Mouse (Mus musculus): ENCODE data around the gene Caskin2.
A peak's percentile ranks its signal among the peaks of the same experiment; 100 is the strongest.
"Not testable (repeated sequence)": the region's sequence is repeated elsewhere in the genome, so short reads cannot be mapped to it uniquely, and the experiment has no call there.

The Caskin2 gene

DNA sequence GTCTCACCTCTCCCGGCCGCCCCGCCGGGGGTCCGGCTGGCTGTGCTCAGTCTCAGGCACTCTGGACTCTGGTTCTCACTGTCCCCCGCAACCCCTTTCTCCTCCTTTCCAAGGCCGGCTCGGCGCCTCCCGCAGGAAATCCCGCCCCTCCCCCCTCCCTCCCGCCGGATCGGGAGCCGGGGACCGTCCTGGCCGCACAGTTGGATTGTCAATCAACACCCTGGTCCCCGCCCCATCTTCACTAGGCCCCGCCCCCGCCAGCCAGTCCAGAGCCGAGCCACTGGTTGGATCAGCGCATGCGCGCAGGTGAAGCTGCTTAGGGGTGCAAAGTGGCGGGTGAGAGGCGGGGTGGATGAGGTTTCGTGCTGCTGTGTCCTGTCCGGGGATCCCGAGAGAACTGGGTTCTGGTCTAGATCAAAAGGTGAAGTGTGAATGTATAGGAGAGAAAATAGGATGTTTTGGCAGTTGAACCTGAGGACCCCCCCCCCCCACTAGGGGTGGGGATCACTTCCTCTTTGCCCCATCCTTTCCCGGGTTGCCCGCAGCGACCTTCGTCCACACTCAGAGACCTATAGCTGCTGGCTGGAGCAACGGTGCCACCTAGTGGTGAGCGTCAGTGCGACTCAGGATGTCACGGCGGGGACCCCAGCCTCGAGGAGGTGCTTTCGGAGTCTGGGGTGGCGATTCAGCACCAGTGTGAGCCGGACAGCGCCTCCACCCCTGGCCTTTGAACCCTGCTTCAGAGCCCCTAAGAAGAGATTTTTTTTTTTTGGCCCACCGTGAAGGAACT lies at the start of gene Caskin2:
TSS of gene Caskin2 (minus strand) at position 133 of the 790 bp plus-strand sequence.
- peak; percentile 100 for DNase-seq

DNA sequence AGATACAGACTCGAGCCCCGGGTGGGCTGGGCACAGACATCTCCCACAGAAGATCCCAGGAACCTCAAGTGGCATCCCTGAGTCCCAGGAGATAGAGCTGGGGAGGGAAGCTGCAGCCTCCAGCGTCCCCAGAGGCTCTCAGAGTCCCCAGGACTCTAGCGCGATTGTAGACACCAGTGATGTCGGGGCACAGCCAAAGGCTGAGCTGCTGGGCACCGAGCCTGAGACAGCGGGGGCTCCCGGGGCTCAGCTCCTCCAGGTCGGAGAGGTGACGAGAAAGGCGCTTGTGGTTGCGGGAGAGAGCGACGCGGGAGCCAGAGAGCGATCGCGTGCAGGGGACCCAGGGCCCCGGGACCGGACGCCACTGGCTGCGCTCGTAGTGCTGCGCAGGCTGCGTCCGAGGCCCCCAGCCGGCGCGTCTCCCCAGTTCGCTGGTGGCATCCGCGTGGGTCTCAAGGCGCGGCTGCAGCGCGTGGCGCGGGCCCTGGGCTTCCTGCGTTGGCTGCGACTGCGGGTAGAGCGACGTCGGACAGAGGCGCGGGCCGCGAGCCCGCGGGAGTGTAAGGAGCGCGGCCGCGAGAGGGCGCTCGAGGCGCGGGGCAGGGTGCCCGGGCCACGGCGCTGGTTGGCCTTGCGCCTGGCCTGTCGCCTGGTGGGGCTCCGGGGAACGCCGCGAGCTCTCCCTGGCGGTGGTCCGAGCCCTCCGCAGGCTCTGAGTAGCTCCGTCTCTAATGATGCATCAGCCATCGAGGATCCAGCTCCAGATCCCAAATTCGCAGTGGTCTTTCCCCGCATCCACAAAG lies 45.9 kb upstream of the Caskin2 start:
- DNase-seq = peak; percentile 87

DNA sequence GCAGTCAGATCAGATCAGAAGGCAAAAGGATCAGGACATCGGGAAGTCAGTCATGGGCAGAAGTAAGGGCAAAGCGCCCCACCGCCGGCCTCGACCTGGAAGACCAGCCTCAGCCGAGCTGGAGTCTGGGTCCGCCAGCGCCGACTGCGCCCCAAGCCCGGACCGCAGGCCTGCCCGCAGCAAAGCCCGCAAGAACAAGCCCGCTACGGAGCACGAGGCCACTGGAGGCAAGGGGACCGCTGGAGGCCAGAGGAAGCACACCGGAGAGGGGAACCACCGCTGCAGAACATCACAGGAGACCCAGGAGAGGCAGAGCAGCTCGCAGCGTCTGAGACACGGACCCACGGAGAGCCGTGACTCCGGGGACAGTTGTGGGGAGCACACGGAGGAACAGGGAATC lies 44.9 kb upstream of the Caskin2 start, which contains the start of gene Myo15b:
TSS of gene Myo15b (plus strand) at position 53 of the 400 bp plus-strand sequence.
- DNase-seq = no peak

DNA sequence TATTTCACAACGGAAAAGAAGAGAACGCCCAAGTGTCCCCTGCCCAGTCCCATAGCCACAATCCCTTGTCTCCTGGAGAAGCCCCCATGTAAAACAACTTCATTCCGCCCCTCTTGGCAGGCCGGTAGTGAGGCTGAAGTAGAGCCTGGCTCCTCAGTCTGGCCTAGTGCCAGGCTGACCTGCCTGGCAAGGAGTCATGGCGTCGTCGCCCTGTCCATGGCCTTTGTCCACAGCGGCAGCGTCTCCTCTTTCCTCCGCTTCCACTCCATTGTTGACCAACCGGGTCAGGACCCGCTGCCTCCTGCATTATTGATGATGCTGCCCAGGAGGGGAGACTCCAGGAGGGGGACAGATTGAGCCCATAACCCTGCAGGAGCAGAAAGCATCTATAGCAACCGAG lies 44.5 kb upstream of the Caskin2 start:
- DNase-seq = no peak

DNA sequence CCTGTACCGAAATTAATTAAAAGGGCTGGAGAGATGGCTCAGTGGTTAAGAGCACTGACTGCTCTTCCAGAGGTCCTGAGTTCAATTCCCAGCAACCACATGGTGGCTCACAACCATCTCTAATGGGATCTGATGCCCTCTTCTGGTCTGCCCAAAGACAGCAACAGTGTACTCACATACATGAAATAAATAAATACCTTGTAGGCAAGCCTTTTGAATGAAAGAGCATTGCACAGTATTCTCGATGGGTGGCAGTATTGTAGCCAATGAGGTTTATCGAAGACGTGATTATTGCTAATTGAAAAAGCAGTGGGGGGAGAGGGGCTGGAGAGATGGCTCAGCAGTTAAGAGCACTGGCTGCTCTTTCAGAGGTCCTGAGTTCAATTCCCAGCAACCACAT lies 43.7 kb upstream of the Caskin2 start:
- DNase-seq = not testable (repeated sequence)

DNA sequence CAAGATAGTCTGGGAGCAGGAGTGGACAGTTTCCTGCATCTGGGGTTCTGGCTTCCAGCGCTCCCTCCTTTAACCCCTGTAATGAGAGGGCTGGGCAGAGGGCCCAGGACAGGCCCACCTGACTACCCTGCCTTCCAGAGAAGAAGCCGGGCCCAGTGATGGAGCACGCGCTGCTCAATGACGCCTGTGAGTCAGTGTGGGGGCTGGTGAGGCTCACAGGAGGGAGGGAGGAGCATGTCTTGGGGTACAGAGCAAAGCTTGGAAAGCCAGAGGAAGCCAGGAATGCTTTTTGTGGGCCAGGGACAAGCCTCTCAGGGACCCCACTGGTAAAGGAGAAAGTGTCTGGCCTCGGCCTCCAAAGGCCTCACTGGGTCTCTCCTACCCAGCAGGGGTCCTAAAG lies 41.2 kb upstream of the Caskin2 start:
- DNase-seq = no peak

DNA sequence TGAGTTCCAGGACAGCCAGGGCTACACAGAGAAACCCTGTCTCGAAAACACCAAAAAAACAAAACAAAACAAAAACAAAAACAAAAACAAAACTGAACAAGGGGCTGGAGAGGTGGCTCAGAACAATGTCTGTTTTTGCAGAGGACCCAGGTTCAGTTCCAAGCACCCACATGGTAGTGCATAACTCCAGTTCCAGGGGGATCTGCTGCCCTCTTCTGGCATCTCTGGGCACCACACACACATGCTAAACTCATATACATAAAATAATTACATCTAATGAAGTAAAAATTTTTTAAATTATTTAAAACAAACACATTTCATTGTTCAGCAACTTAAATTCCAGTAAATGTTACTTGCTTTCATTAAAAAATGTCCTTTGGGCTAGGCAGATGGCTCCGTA lies 32.4 kb upstream of the Caskin2 start:
- DNase-seq = no peak

DNA sequence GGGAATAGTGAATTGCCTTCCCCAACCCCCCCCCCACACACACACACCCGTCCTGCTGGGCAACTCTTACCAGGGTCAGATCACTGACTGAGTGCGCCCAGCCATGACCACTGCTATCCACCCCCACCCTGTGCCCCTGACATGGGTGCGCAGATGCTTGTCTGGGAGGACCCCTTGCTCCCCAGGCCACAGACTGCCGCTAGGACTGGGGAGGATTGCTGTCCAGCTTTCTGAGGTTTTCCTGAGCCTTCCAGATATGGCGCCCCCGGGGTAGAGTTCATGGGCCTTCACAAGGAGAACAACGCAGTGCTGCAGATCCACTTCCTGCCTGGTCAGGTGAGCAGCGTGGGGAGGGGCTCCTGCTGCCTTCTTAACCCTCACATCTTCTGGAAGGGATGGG lies 30.8 kb upstream of the Caskin2 start:
- DNase-seq = no peak

DNA sequence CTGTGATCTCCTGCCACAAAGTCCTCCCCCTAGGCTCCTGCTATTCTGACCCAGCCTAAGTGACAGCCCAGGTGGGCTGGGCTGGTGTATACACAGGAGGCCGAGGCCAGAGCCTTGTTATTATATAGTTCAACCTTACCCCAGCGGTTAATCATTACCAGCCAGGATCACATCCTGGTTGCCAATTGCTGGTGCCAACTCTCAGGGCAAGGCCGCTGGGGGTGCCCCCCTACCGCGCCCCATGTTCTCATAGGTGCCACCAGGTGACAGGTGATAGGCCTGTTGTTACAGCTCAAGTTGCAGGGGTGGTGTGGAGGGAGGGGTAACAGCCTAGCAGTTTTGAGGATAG lies 30.4 kb upstream of the Caskin2 start:
- DNase-seq = no peak

DNA sequence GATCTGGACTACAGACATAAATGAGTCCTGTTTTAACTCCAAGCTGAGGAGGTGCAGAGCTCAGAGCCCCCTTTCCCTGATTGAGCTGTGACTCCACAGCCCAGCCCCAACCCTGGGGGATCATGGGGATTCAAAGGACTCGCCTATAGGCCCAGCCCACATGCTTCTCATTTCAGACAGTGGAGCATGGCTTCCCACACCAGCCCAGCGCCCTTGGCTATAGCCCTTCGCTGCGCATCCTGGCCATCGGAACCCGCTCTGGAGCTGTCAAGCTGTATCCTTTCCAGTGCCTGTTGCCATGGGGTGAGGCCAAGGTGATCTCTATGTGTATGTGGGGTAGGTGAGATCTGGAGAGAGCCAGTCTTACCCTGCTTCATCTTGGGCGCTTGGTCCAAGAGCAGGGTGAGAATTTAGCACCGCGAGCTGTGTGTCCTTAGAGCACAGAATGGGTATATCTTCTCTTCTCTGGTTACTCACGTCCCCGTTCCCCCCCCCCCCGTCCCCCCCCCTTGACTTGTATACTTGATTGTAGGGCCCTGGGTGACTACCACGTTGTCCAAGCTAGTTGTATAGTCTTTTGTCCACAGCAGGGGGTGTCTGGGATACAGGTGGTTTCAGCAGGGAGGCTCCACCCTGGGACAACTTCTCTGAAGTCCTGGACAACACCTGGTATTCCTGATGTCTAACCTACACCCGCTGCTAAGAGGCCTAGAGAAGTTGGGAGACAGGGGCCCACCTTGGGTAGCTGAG lies 29.9 kb upstream of the Caskin2 start:
- DNase-seq = no peak

DNA sequence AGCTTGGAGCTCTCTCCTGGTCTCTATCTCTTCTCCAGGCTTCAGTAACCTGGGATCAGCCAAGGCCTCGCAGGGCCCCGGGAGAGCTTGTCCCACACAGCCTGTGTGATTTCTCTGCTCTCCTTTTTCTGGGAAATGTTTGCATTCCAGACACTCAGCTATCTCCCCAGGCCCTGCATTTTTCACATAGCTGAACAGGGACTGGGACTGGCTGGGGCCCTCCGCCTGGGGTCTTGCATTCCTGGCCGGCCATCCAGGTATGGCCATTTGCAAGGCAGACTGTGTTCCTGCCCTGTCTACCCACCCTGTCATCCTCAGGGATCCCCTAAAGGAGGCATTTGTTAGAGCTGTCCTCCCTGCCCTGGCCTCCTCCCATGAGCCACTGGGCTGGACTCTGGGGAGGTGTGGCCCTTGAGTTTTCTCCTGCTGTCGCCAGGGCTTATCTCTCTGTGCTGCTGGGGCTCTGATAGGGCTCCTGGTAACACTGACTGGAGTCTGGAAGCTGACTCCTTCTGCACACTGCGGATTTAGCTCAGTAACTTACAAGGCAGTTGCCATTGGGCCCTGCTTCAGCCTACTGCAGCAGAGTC lies 28.6 kb upstream of the Caskin2 start:
- DNase-seq = peak; percentile 90

DNA sequence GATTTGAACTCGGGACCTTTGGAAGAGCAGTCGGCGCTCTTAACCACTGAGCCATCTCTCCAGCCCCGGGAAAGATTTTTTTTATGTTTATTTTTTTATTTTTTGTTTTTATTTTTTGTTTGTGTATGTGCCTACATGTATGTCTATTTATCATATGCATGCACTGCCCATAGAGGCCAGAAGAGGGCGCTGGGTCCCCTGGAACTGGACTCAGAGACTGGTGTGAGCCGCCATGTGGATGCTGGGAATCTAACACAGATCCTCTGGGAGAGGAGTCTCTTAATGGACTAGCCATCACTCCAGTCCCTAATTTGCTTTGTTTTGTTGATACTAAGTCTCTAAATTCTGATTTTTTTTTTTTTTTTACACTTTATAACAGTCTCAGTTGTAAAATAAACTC lies 27.6 kb upstream of the Caskin2 start:
- no peak for DNase-seq

DNA sequence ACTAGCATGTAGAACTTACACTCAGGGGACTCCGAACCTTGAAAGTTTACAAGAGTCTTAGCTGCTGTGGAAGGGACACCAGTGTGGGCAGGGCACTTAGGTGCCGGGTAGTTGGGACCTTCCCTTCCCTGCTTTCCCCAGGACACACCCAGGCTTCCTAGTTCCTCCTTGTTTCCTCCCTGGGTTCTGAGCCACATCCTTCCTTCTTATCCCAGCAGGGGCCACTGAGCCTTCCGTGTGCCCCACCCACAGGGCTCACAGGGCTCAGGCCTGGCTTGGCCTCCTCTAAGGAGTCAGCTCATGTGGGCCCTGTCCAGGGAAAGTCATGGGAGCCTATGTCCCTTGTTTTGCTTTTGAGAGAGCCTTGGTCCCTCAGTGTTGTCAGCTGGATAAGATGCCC lies 26.3 kb upstream of the Caskin2 start:
- DNase-seq = no peak

DNA sequence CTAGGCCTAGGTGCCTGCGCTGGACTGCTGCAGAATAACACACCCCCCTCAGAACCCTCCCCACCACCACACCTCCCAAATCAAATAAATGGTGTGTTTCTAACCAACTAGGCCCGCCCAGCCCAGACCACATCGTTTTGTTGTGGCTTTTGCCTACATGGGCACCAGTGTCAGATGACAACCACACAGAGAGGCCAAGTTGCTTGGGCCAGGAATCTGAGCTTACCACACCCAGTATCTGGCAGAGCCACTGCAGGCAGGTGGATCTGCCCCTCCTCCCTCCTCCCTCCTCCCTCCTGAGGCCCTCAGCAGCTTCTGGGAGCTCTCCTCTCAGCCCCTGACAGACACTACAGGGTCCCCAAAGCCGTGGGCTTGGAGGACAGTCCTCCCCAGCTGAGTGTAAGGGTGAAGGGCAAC lies 25.5 kb upstream of the Caskin2 start:
- DNase-seq = peak; percentile 57

DNA sequence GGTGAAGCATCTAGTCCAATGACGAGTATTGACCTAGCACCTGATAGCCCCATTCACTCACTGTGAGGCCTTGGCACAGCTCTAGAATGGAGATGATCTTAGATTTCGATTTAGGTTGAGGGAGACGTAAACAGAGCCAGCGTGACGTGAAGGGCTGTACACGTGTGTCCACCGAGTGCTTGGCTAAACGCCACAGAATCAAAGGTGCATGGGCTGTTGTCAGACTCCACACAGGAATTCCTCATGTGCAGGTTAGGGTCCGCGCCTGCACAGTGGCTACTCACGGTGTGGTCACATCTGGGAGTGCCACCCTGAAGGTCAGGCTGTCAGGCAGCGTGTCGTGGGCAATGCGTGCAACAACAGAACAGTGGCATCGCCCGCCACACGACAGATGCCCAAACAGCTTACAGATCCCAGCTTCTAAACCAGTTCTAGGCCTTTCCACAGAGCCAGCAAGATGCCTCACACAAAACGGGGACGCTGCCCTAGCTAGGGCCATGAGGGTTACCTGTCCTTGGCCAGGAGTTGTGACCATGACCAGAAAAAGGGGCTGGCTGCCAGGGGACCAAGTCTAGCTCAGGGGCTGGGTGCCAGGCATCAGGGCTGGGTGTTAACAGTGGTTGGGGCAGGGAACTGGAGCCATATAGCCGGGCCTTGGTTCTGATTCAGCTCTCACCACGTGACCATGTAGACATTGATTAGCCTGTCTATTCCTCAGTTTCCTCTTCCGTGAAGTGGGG lies 24.3 kb upstream of the Caskin2 start:
- DNase-seq = no peak

DNA sequence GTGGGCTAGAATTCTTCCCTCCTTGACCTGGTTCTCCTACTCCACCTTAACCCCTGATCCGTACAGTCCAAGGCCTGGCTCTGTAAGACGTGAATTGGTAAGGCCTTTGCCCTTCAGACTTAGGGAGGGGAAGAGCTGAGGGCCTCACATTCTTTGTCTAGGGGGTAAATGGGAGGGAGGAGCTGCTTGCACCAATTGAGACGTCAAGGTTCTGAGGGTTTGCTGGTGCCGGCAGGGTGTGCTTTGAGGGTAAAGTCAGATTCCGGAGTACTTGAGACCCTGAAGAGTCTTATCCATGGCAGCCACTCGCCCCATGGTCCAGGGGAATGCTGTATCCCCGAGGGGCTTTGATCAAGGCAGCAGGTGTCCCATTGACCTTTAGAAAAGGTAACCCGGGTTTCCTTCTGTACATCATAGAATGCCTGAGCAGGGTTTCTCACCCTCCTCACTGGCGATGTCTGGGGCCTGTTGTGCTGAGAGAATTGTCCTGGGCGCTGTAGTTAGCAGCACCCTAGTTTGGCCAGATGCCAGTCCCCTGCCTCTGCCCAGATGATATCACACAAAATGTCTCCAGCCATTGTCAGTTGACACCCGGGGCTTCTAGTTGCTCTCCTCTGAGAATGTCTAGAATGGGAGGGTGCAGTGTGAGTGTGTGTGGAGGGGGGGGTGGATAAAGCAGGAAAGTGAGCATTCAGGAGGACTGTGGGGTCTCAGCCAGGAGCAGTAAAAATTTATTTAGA lies 23.4 kb upstream of the Caskin2 start:
- no peak for DNase-seq

DNA sequence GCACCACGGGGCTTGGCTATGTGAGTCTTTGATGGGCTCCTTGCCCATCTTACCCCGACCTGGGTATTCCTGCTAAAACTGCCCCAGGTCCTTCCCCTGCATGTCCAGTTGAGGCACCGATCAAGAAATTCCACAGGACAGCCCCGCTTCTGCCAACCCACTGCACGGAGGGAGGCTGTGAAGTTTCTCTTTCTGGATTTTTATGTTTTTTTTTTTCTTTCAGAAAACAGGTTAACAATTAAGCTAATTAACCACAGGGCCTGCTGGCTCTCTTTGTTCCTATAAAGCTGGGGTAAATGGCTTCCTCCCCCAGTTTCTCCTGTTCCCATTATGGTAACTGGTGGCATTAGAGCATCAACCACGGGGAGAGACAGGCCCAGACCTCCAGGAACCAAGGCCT lies 20.6 kb upstream of the Caskin2 start:
- no peak for DNase-seq

DNA sequence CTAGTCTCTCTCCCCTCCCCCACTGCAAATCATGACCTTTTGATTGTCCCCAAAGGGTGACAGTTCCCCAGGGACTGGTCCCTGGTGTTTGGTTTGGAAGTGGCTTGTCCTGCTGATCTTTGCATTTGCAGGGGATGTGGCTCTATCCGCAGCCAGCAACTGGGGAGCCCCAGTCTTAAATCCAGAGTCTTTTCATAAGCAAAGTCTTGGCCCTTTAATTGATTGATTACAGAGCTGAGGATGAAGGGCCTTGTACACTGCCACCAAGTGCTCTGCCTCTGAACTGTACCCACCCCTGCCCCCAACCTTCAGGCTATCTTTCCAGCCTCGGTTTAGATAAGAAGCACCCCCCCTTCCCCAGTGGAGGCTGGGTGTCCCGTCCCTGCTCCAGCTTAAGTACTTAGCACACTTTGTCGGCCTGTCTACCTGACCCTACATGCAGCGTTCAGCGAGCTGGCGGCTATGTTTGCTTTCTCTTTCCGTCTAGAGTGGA lies 19.6 kb upstream of the Caskin2 start:
- peak; percentile 57 for DNase-seq

DNA sequence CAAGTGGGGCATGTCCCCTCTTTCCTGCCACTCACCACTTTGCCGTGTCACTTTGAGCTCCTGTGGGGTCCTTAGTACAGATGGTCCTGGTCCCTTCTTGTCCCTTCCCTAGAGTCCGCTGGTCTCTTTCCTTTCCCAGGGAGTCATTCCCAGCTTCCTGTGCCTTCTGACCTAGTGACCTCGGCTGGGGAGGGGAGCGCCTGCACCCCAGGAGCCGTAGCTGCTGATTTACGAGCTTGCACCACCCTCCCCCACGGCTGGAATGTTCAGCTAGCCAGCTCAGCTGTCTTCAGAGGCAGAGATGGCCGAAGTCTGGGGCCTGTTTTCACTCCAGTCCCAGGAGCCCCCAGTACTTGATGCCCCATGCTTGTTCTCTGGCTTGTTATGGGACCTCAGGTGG lies 19.1 kb upstream of the Caskin2 start:
- DNase-seq = peak; percentile 73

DNA sequence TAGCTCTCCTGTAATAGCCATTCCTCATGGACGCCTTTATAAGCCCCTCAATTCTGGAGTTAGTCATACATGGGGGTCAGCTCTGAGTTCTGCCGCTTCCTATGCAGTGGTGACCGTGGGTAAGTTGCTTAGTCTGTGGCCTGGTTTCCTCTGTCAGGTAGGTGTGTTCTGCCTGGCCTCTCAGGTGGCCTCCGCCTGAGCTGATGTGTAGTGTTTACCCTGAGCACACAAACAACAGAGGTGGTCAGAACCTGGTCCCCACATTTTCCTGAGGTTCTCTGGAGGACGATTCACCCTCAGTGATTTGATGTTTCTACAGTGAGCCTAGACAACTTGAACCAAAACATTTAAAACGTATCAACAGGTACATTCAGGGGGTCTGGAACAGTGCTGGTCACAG lies 18.6 kb upstream of the Caskin2 start:
- DNase-seq = no peak

DNA sequence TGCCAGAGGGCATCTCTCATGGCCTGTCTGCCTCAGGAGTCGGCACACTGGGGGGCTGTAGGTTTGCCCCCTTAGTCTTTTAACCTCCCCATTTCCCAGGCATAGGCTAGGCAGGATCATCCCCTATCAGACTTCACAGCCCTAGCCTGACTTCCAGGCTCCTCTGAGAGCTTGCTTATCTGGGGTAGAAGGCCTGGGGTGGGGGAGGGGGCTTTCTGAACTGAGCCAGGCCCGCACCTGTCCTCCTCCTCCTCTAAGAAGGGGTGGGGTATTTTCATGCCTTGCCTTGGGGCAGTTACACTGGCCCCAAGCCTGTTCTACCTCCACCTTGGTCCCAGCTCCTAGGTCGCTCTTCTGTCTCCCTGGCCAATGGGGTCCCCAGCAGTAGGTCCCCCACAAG lies 18.1 kb upstream of the Caskin2 start:
- peak; percentile 67 for DNase-seq

Measured in liver (tissue).